Mouse (Mus musculus): ENCODE measurements around the gene Wtip. TPM values are rescaled to one million over a fixed set of nuclear protein-coding genes. Genes with fewer than 3 reads are reported as not detected.
"Not testable (repeated sequence)": the region's sequence is repeated elsewhere in the genome, so short reads cannot be mapped to it uniquely, and the experiment has no call there.

Gene Wtip
- total RNA-seq, 2 experiments from 2014 or later = 9.7 to 11.3 TPM

DNA sequence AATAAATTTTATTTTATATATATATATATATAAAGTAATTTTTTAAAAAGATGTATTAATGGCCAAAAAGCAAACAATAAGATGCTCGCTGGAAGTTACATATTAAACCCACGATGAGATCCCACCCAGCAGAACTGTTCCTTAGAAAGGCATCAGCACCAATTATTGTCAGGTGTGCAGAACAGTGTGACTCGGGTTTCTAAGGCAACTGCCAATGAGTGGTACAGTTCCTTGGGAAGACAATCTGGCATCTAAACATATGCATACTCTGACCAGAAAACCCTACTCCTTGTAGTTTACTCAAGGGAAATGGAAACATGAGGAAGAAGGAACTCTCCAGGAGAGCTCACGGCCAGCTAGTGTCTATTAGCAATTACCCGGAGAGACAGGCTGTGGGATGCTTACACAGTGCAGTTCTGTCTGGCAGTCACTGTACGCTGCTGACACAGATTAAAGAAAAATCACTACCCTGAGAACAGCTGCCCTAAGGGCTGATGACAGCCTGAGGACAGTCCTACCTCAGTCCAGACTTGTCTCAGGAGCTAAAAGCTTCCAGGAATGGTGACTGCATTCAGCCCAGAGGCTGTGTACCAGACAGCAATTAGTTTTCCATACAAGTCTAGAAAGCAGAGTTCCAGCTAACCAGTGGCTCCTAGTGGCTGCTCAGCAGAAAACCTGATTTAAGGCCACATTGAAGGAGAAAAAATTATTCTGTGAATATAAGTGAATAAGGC, 9.9 kb downstream of the Wtip start:
- DNase-seq (ENCODE audit: low spot score in 2 of 2) = peak; percentile 30

DNA sequence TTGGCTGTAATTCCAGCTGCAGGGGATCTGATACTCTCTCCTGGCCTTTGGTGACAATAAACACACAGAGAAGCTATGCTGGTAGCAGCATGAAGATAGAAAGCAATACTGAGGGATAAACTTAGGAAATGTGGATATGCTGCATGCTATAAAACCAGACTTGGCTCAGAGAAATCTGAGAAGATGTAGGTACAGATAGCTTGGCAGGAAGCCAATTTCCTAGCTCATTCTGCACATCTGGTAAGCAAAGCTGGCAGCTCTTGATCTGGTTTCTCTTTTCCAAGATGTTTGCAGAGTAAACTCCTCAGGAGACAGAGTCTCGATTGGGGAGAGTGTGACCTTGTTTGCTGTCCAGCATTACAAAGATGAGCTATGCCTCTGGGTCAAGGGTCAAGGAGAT, 12.4 kb downstream of the Wtip start:
- not testable (repeated sequence) for DNase-seq (ENCODE audit: low spot score in 2 of 2)

DNA sequence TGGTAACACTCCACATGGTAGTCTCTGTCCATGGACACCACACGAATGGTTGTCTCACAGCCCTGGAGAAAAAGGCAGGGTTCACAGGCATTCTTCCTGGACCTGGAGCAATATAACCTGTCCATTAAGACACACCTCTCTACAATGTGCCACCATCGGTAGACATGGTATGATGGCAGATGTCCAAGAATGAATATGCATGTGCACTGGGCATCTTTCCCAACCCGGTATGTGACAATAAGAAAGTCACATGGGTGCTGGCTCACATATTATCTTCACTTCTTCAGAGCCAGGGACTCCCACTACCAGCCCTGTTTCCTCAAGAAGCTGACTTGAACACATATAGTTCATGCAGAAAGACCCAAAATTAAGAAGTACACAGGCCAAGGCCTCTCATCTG, 16.5 kb downstream of the Wtip start:
- no peak for DNase-seq (ENCODE audit: low spot score in 2 of 2)

DNA sequence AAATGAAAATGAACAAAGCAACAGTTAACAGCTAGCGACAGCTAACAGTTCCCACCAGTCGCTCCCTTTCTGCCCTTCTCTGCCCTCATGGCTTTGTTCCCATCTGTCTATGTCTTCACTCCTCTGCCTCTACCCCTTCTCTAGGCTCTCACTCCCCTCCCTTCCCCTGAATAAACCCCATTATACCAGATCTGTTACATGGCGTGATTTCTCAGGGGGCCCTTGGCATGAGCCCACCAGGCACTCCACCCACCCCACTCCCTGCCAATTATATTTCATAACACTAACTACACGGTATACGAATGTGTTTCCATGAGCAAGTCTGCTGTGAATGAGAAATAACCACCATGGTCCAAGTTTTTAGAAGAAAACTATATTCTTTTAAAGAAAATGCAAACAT, 23.9 kb downstream of the Wtip start:
- no peak for DNase-seq (ENCODE audit: low spot score in 2 of 2)

DNA sequence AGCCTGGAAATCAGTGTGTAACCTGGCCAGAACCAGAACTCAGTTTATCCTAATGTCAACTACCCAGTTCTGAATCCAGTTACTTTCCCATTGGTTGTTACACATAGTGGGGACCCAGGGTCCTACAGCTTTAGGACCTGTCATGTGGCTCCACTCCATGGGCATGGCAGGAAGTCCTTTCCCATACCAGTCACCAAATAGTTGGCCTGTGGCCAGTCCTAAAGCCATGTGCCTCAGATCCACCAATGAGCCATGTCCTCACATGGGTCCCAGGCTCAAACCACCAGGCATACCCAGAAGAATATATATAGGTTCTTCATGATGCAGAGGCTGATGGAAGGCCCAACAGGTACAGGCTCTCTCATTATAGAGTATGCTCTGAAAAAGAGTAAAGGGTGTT, 31.8 kb downstream of the Wtip start:
- DNase-seq (ENCODE audit: low spot score in 2 of 2) = no peak

DNA sequence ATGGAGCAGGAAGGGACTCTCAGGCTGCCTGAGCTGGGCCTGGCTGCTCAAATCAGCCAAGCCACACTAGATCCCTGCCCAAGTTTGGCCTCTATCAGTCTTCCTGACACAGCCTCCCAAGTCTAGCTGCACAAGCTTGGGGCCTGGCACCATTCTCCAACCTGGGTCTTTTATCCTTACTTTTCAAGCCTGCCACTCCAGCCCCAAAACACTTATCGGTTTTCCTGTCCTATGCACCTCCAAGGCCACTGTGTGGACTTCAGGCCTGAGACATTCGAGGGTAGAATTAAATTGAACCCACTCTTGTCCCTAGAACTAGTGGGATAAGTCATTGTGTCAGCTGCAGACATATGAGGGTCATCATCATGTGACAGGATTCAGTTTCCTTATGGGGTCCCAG, 33.1 kb downstream of the Wtip start:
- DNase-seq (ENCODE audit: low spot score in 2 of 2) = no peak

DNA sequence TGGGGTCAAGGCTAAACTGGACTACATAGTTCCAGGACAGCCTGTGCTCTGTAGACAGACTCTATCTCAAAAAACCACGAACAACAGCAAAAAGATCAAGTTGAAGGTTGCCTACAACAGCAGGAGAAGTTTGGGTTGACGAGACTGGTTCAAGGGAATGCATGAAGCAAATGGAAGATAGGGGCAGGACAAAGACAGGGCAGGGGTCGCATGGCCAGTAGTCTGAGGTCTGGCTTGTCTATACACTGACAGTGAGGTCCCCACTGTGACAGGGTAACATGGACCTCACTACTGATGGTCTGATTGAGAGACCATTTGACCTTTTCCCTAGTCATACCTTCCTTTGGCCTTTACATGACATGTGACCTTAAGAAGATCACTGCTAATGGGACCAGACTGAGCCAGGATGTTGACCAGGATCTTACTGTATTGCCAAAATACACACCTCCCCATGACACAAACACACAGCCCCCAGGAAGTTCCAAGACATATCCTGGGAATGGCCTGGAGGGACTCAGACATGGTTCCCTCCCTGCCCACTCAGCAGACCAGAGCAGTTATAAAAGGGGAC, 38.1 kb downstream of the Wtip start, which contains the start of gene Scgb1b30:
Gene Scgb1b30 (plus strand): TSS at position 521 of the 571 bp plus-strand sequence.
- no peak for DNase-seq (ENCODE audit: low spot score in 2 of 2)

DNA sequence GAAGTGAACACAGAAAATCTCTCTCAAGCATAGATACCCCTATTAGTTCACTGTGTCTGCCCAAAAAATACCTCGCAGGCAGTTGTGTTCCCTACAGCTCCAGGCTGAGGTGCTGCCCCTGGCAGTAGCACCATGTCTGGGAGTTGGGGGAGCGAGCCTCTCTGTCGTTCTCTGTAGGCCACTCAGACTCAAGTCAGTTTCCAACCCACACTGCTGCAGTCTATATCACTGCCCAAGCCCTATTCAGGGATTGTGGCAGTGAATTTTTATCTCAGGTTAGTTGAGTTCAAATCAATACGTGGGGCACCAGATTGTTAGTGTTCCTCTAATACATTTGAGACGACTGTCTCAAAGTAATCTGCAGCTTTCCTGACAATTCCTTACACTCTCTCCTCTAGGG, 64.9 kb downstream of the Wtip start:
- not testable (repeated sequence) for DNase-seq (ENCODE audit: low spot score in 2 of 2)

Other genes with a start within 250 kb of the Wtip start
- not detected for gene Scgb2b26, start 188.2 kb downstream of the Wtip start, total RNA-seq (2021)
- gene Scgb2b27, start 119.3 kb downstream of the Wtip start, total RNA-seq (2021) = not detected
- gene Scgb1b27, start 111.8 kb downstream of the Wtip start, total RNA-seq (2021) = not detected
- not detected for gene Scgb1b30, start 37.8 kb downstream of the Wtip start, total RNA-seq (2021)
- 10 to 100 TPM; 82.9 to 92.9 TPM for gene Uba2, start 36.3 kb upstream of the Wtip start, total RNA-seq (2021)
- 10 to 100 TPM; 20.6 to 24.0 TPM for gene Pdcd2l, start 63.4 kb upstream of the Wtip start, total RNA-seq (2021)
- 100 to 1,000 TPM; 662 to 699 TPM for gene Gpi1, start 97.1 kb upstream of the Wtip start, total RNA-seq (2021)
- not detected for gene Gm6096, start 117.8 kb upstream of the Wtip start, total RNA-seq (2021)
- gene 4931406P16Rik, start 180.3 kb upstream of the Wtip start, total RNA-seq (2021) = 10 to 100 TPM; 38.5 to 39.1 TPM

Measured in left cerebral cortex, adult 18-20 months (tissue).